Mouse (Mus musculus) megakaryocyte, embryonic 14.5 days (primary cell): ENCODE data around the gene Drg1. TPM values are rescaled to one million over a fixed set of nuclear protein-coding genes. Genes with fewer than 3 reads are reported as not detected.

ENCODE experiments used
- H3K27me3 ChIP-seq: replicated peaks from 2 replicates; pipeline ENCODE3; 2012; ENCODE audit warnings: inconsistent platforms
- H3K36me3 ChIP-seq: replicated peaks from 2 replicates; pipeline ENCODE3; 2012; ENCODE audit warnings: low read length, inconsistent platforms, mixed read lengths
- H3K4me1 ChIP-seq: 2 replicates; pipeline ENCODE4 v1.6.1; 2012; ENCODE audit warnings: inconsistent platforms
- H3K4me3 ChIP-seq: replicated peaks from 2 replicates; pipeline ENCODE3; 2012; ENCODE audit warnings: moderate library complexity, mild to moderate bottlenecking, inconsistent platforms
- H3K9me3 ChIP-seq: 2 replicates; pipeline ENCODE4 v1.6.1; 2012; ENCODE audit warnings: inconsistent platforms
- FLI1 ChIP-seq: IDR thresholded peaks from 2 replicates; pipeline ENCODE4 v1.6.1; 2012; ENCODE audit warnings: low read length, inconsistent platforms, mixed read lengths
- GATA1 ChIP-seq: IDR thresholded peaks from 3 replicates; pipeline ENCODE4 v1.6.1; 2012; ENCODE audit warnings: mixed read lengths, low read length, inconsistent platforms, borderline replicate concordance
- polyA plus RNA-seq: library from polyadenylated mRNA; stranded (reverse); fragments of >175 nt; gene quantifications from 2 replicates; pipeline ENCODE4 v1.2.3, GENCODE M21; 2012; ENCODE audit warnings: low replicate concordance; ENCODE audit not compliant: insufficient read depth

Drg1 gene
- polyA plus RNA-seq, 1 experiment: 55.7 TPM

- peaks cover 68% of the 10 kb centered on the region for H3K4me1 ChIP-seq
- H3K36me3 ChIP-seq: peaks cover 44% of the 10 kb centered on the region
- no peaks in the 10 kb centered on the region for H3K9me3 ChIP-seq
- H3K27me3 ChIP-seq: no peaks in the 10 kb centered on the region
- H3K4me3 ChIP-seq: peak overlapping the region; percentile 99
- TF ChIP-seq FLI1: no peak
- no peak for TF ChIP-seq GATA1
These were observed 25.3 kb upstream of the Drg1 start for GRCm38 (mm10) chr11:3291311-3292061.

DNA sequence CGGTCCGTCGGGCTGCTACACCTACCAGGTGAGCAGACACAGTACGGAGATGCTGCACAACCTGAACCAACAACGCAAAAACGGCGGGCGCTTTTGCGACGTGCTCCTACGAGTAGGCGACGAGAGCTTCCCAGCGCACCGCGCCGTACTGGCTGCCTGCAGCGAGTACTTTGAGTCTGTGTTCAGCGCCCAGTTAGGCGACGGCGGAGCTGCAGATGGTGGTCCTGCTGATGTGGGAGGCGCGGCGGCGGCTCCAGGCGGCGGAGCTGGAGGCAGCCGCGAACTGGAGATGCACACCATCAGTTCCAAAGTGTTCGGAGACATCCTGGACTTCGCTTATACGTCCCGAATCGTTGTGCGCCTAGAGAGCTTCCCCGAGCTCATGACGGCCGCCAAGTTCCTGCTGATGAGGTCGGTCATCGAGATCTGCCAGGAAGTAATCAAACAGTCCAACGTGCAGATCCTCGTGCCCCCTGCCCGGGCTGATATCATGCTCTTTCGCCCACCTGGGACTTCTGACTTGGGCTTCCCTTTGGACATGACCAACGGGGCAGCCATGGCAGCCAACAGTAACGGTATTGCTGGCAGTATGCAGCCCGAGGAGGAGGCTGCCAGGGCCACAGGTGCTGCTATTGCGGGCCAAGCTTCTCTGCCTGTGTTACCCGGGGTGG is 24.6 kb upstream of the Drg1 start:
- H3K9me3 ChIP-seq: no peaks in the 10 kb centered on the region
- H3K4me3 ChIP-seq: peak overlapping the region; percentile 99
- peaks cover 37% of the 10 kb centered on the region for H3K36me3 ChIP-seq
- TF ChIP-seq FLI1 (no peak), GATA1 (no peak)
- H3K4me1 ChIP-seq: peaks cover 61% of the 10 kb centered on the region
- H3K27me3 ChIP-seq: no peaks in the 10 kb centered on the region

GRCm38 (mm10) chr11:3289803-3290639 is 23.8 kb upstream of the Drg1 start:
- TF ChIP-seq GATA1 (no peak), FLI1 (no peak)
- peak overlapping the region; percentile 99 for H3K4me3 ChIP-seq
- no peaks in the 10 kb centered on the region for H3K9me3 ChIP-seq
- H3K4me1 ChIP-seq: peaks cover 53% of the 10 kb centered on the region
- peaks cover 31% of the 10 kb centered on the region for H3K36me3 ChIP-seq
- H3K27me3 ChIP-seq: no peaks in the 10 kb centered on the region

GRCm38 (mm10) chr11:3289302-3289802 is 23.1 kb upstream of the Drg1 start:
- TF ChIP-seq GATA1 (no peak), FLI1 (no peak)
- H3K36me3 ChIP-seq: peaks cover 26% of the 10 kb centered on the region
- H3K9me3 ChIP-seq: peaks cover under 1% of the 10 kb centered on the region; the same call in 1 of the 2 replicates
- H3K4me3 ChIP-seq: peak overlapping the region; percentile 99
- H3K27me3 ChIP-seq: no peaks in the 10 kb centered on the region
- peaks cover 47% of the 10 kb centered on the region for H3K4me1 ChIP-seq

DNA sequence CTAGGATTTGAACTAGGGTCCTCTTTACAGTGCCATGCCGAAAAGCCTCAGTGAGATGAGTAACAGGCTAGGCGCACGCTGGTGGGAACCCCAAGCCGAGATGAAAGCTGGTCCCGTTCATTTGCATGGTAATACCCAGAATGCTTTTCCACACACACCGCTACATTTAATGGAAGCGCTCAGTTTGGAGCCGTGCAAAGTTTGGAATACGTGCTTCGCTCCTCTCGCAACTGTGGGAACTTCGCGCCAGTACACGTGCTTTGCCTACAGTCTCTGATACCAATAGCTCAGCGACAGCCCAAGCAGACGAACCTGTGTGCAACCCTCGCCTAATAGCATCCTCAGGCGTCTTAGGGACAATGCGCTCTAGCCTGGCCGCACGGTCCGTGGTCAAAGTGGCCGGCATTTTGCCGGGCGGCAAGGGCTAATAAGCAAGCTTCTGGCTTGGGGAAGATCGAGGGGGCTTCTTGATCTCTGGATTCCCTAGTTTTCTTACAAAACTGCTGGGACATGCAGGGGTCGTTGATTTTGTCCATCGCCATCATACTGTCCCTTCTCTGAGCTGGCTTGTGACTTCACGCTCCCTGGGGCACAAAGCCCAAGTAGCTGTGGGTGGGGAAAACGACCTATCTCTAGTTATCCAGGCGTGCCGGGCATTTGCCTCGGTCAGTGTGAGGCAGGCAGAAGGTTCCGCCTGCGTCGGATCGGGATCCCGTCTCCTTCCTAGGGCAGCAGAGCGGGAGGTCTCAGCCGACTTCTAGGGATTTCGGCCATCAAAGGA is 22.5 kb upstream of the Drg1 start, which contains the start of gene Patz1:
Gene Patz1 (plus strand): TSS at position 354 of the 781 bp plus-strand sequence.
- H3K27me3 ChIP-seq: no peaks in the 10 kb centered on the region
- H3K36me3 ChIP-seq: peaks cover 20% of the 10 kb centered on the region
- H3K4me3 ChIP-seq: peak within 1 kb of the TSS; percentile 99
- peaks cover 40% of the 10 kb centered on the region for H3K4me1 ChIP-seq
- peaks cover 7% of the 10 kb centered on the region for H3K9me3 ChIP-seq
- TF ChIP-seq FLI1 (no peak), GATA1 (no peak)

DNA sequence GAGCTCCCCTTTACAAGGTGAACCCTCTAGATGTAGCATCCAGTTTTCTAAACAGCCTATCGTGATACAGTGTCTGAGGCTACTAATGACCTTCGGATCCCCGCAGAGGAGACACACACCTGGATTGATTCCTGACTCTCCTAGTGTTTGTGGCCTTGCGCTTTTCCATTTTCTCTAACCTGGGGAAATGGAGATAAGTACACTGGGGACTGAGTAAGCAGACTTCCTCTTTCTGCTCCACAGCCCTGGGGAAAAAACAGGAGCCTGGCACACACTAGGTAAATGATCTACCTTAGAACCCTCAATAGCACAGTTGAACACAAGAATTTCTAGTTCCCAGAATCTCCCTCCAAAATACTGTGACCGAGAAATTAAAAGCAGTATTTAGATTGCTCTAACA is 21.7 kb upstream of the Drg1 start:
- Histone ChIP-seq H3K27me3 (no peaks in the 10 kb centered on the region), H3K9me3 (peaks cover 14% of the 10 kb centered on the region), H3K36me3 (peaks cover 12% of the 10 kb centered on the region), H3K4me3 (no peak overlapping the region), H3K4me1 (peaks cover 32% of the 10 kb centered on the region)
- no peak for TF ChIP-seq GATA1
- TF ChIP-seq FLI1: no peak

DNA sequence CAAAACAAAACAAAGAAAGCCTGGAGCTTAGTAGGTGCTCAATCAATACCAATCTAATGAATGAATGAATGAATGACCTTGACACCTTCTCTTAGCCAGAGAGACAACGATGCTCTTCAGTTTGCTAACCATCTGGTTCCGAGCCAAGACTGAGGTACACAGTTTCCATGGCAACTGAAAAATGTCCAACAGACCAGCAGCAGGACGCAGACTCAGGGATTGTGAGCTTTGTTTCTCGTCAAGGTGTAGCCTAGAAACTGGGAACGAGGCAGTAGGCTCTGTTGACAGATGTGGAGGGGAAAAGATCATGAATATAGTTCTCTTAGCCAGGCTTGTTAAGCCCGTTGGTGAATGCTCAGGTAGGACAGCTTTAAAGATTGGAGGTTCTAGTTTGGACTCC is 20.9 kb upstream of the Drg1 start:
- Histone ChIP-seq H3K27me3 (no peaks in the 10 kb centered on the region), H3K4me3 (no peak overlapping the region), H3K36me3 (peaks cover 8% of the 10 kb centered on the region), H3K4me1 (peaks cover 27% of the 10 kb centered on the region), H3K9me3 (peaks cover 19% of the 10 kb centered on the region)
- no peak for TF ChIP-seq GATA1
- TF ChIP-seq FLI1: no peak

GRCm38 (mm10) chr11:3285940-3286339 is 19.7 kb upstream of the Drg1 start:
- peaks cover 31% of the 10 kb centered on the region for H3K9me3 ChIP-seq
- H3K36me3 ChIP-seq: no peaks in the 10 kb centered on the region
- no peaks in the 10 kb centered on the region for H3K27me3 ChIP-seq
- no peak overlapping the region for H3K4me3 ChIP-seq
- peaks cover 18% of the 10 kb centered on the region for H3K4me1 ChIP-seq
- no peak for TF ChIP-seq GATA1
- TF ChIP-seq FLI1: no peak

- H3K27me3 ChIP-seq: no peaks in the 10 kb centered on the region
- TF ChIP-seq GATA1: no peak
- TF ChIP-seq FLI1: no peak
- H3K36me3 ChIP-seq: no peaks in the 10 kb centered on the region
- peaks cover 12% of the 10 kb centered on the region for H3K4me1 ChIP-seq
- peaks cover 38% of the 10 kb centered on the region for H3K9me3 ChIP-seq
- H3K4me3 ChIP-seq: no peak overlapping the region
These were observed 17.4 kb upstream of the Drg1 start for GRCm38 (mm10) chr11:3283645-3284044.

DNA sequence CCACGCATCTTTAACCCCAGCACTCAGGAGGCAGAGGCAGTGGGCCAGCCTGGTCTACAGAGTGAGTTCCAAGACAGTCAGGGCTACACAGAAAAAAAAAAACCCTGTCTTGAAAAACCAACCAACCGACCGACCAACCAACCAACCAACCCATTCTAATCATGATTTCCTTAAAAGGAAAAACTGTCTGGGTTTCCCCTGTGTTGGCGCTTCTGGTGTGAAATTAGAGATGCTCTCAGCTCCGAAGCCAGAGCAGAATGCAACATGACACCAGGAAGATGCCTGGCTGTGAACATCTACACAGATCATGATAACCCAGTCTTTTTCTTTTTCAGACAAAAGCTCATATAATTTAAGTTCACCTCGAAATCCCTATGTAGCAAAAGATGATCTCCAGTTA is 16.7 kb upstream of the Drg1 start:
- Histone ChIP-seq H3K4me1 (peaks cover 4% of the 10 kb centered on the region; the same call in 1 of the 2 replicates), H3K9me3 (peaks cover 38% of the 10 kb centered on the region), H3K4me3 (no peak overlapping the region), H3K36me3 (no peaks in the 10 kb centered on the region), H3K27me3 (no peaks in the 10 kb centered on the region)
- TF ChIP-seq GATA1 (no peak), FLI1 (no peak)
